Mouse (Mus musculus): Measurements from ENCODE around the gene Gm45808. TPM values are rescaled to one million over a fixed set of nuclear protein-coding genes. Genes with fewer than 3 reads are reported as not detected.
"Not testable (repeated sequence)": the region's sequence is repeated elsewhere in the genome, so short reads cannot be mapped to it uniquely, and the experiment has no call there.

Gm45808 gene
- polyA plus RNA-seq, 1 experiment: 0.29 TPM

- no peak for DNase-seq (ENCODE audit: low spot score)
Observed at GRCm38 (mm10) chr7:45467090-45467670, 19.4 kb downstream of the Gm45808 start.

- DNase-seq (ENCODE audit: low spot score): peak; percentile 89
Observed at GRCm38 (mm10) chr7:45466283-45467089, 20.1 kb downstream of the Gm45808 start, which contains the start of gene Bax. Gene Bax, minus strand, starts transcription at chr7:45466898.

GRCm38 (mm10) chr7:45465549-45465948 lies 21.1 kb downstream of the Gm45808 start:
- DNase-seq (ENCODE audit: low spot score): no peak

GRCm38 (mm10) chr7:45465112-45465511 lies 21.5 kb downstream of the Gm45808 start:
- DNase-seq (ENCODE audit: low spot score): no peak

GRCm38 (mm10) chr7:45463987-45464778 lies 22.4 kb downstream of the Gm45808 start:
- DNase-seq (ENCODE audit: low spot score): no peak

- not testable (repeated sequence) for DNase-seq (ENCODE audit: low spot score)
Observed at GRCm38 (mm10) chr7:45462868-45463267, 23.7 kb downstream of the Gm45808 start.

GRCm38 (mm10) chr7:45462325-45462724 lies 24.3 kb downstream of the Gm45808 start:
- DNase-seq (ENCODE audit: low spot score): no peak

GRCm38 (mm10) chr7:45461781-45462180 lies 24.8 kb downstream of the Gm45808 start:
- no peak for DNase-seq (ENCODE audit: low spot score)

GRCm38 (mm10) chr7:45461326-45461725 lies 25.3 kb downstream of the Gm45808 start:
- no peak for DNase-seq (ENCODE audit: low spot score)

DNA sequence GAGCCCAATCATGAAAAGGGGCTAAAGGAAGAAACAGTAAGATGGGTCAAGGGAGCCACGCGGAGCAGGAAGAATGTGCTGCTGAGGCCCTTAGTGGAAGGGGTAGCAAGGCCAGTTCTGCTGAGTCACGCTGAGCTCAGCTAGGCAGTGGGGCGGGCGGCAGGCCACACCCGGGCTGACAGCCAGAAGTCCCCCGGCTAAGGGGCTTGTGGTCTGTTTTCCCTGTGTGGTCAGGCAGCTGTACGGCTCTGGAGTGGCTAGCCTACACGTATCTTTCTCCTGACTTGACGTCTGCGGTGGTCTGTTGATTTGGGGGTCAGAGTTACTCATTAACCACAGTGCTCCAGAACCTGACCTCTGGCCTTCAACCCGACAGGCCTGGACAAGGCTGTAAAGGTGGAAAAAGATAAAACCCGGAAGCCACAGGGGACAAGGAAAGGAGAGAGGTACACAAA lies 25.7 kb downstream of the Gm45808 start:
- DNase-seq (ENCODE audit: low spot score): peak; percentile 70

DNA sequence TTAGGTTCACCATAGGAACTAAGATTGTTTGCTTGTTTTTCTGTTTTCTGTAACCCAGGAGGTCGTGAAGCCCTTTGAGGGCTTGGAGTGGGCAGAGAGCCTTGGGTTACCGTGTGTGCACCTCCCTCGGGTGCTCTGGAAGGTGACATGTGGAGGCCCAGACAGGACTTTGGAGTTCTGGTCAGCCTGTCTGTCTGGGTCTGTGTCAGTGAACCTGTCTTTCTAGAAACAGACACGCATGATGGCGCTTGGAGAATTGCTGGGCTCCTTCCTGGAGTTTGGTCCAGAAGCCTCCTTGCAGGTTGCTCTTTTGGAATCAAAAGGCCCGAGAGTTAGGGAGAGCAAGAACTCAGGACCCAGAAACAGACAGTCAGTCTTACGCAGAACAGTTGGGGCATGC lies 26.2 kb downstream of the Gm45808 start:
- no peak for DNase-seq (ENCODE audit: low spot score)

DNA sequence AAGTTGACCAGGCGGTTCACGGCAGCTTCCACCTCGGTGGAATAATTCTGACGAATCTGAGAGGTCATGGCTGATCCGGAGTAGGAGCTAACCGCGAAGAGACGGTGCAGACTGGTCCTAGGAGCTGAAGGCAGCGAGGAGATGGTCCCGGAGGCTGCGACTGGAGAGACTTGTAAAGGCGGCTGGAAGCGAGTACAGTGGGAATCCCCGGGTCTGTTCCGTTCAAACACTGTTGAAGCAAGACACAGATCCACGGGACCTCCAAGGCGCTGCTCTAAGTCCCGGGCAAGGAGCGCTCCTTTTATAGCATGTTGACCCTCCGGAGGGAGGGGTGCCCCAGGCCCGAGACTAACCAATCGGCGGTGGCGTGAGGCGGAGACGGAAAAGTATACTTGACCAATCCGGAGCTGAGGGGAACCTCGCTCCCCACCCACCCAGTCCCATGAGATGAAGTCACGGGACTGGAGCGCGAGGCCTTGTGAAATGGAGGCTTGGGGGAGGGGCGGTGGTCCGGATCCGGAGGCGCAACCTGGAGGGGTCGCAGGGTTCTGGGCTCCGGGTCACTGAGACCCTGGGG lies 27.0 kb downstream of the Gm45808 start, which contains the start of gene Ftl1:
TSS of gene Ftl1 (minus strand) at position 321 of the 577 bp plus-strand sequence.
- DNase-seq (ENCODE audit: low spot score): peak; percentile 93

- DNase-seq (ENCODE audit: low spot score): peak; percentile 69
Observed at GRCm38 (mm10) chr7:45458748-45459563, 27.7 kb downstream of the Gm45808 start.

- DNase-seq (ENCODE audit: low spot score): no peak
Observed at GRCm38 (mm10) chr7:45457204-45458060, 29.2 kb downstream of the Gm45808 start.

DNA sequence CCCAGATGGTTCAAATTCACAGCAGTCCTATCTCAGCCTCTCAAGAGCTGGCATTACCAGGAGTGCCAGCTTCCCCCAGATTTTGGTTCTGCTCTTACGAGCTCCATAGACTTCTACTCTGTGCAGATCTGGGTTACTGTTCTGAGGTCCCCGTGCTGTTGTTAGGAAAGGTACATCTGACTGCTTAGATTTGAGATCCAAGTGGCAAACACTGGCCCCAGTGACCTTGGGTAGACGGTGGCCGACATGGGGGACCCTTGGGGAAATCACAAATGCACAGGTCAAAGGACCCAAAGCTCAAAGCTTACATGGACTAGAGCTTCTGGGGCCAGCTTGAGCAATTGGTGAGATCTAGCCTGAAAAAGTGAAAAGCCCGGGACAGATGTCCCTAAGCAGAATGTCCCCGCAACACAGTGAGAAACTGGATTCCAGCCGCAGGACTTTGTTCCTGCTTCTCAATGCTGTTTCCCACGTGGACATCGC lies 29.8 kb downstream of the Gm45808 start:
- DNase-seq (ENCODE audit: low spot score): no peak

GRCm38 (mm10) chr7:45455932-45456696 lies 30.5 kb downstream of the Gm45808 start:
- DNase-seq (ENCODE audit: low spot score): no peak

DNA sequence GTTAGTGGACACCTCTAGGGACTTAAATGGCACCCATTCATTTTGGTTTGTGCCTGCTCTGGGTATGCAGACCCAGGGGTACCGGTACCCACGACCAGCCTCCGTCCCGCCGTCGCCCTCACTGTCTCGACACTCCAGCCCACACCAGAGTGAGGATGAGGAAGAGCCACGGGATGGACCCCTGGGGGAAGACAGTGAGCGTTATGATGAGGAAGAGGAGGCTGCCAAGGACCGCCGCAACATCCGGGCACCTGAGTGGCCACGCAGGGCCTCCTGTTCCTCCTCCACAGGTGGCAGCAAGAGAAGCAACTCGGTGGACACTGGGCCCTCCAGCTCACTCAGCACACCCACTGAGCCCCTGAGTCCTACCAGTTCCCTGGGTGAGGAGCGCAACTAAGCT lies 31.6 kb downstream of the Gm45808 start:
- DNase-seq (ENCODE audit: low spot score): no peak

- no peak for DNase-seq (ENCODE audit: low spot score)
Observed at GRCm38 (mm10) chr7:45451344-45451982, 35.1 kb downstream of the Gm45808 start.

DNA sequence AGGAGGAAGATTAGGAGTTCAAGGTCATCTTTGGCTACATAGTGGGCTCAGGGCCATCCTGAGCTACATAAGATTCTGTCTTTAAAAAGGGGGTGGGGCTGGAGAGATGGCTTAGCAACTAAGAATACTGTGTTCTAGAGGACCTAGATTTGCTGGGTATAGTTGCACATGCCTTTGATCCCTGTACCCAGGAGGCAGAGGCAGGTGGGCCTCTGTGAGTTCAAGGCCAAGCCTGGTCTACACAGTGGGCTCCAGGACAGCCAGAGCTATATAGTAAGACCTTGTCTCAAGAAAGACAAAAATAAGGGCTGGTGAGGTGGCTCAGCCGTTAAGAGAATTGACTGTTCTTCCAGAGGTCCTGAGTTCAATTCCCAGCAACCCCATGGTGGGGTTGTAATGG lies 36.6 kb downstream of the Gm45808 start:
- DNase-seq (ENCODE audit: low spot score): no peak

Measured in urinary bladder, adult 2 months (tissue).